Mouse (Mus musculus) cortical plate, adult 2 months (tissue): ENCODE measurements around the gene Irx6.

Experiments used
- CTCF ChIP-seq: fragments of 200-500 bp; IDR thresholded peaks from 2 replicates; pipeline ENCODE4 v1.5.1; 2011; ENCODE audit warnings: mild to moderate bottlenecking, control low read depth, low read length; ENCODE audit not compliant: insufficient read depth; ENCODE audit errors: extremely low read depth
- POLR2A ChIP-seq: fragments of 200-500 bp; IDR thresholded peaks from 2 replicates; pipeline ENCODE4 v1.6.1; 2011; ENCODE audit warnings: mild to moderate bottlenecking, low read length, control low read depth; ENCODE audit not compliant: insufficient read depth; ENCODE audit errors: extremely low read depth

GRCm38 (mm10) chr8:92698411-92698810 is 24.3 kb downstream of the Irx6 start:
- TF ChIP-seq POLR2A (no peak), CTCF (no peak)
